Mouse (Mus musculus) T-helper 2 cell (primary cell): Measurements from ENCODE around the gene Rdh12.
"Not testable (repeated sequence)": the region's sequence is repeated elsewhere in the genome, so short reads cannot be mapped to it uniquely, and the experiment has no call there.

Experiments used
- in situ Hi-C: fragments of 300-600 bp; cut with MboI, MseI; formaldehyde crosslinking; loops from one replicate; pipeline ENCODE4 v1.15.1; 2025; ENCODE audit warnings: high pct_unique_total_duplicates

The Rdh12 gene

DNA sequence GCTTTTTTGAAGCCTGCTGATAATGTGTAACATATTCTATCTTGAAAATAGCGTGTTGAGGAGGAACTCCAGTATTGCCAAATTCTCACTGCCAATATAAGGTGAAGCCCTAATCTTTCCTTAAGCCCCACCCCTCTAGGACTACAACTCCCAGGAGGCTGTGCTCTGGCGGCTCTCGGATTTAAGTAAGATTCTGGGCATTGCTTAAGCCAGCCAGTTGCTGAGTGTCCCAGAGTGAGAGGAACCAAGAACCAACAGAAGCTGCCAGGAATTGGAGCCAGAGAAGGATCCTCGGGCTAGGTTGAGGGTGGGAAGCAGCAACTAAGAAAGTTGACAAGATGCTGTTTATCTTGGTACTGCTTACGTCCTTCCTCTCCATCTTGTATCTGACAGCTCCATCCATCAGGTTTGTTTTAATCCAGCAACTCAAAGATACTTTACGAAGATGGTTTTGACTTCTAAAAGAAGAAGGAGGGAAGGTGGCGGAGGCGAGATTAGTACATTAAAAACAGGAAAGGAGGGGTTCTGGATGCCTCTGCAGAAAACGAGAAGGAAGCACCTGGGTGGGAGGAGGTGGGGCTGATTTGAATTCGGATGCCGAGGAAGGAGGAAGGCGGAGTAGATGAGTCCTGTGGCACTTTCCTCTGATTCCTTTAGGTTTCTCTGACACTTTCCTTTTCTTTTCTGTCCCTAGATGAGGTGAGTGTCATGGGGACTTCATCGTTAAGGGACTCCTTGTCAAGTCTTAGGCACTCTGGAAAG lies at the start of gene Rdh12:
Gene Rdh12 (plus strand): TSS at position 212 of the 762 bp plus-strand sequence.
- in situ Hi-C loops, result no loop called here

DNA sequence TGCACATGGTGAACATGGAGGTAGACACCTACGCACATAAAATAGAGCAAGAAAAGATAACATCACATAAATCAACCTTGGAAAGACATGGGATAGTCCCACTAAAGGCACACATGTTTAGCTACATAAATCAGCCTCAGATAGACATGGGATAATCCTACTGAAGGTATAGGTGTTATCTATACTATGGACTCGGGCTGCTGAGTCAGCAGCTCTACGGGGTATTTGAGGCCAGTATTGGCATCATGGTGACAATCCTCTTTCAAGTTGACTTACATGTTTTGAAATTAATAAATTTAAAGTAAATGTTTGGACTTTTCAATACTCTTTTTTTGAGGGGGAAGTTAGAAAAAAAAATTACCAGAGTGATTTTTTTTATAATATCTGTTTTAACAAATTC lies 45.8 kb upstream of the Rdh12 start:
- in situ Hi-C loops, result no loop called here

DNA sequence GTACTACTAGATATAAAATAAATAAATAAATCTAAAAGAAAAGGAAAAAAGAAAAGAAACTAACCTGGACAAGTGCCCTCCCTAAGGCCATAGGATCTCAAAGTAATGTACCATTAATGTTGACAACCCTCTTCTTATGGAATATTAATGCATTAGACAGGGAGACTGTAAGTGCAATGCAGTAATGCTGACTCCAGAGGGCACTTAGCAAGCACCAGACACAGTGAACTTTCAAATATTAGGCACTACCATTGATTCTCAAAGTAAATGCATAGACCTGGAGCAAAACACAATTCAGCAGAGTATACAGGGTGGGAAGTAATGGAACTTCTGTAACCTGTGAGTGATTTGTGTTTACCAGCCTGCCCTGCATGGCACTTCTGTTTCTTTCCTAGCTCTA lies 39.5 kb upstream of the Rdh12 start:
- in situ Hi-C loops, result no loop called here

DNA sequence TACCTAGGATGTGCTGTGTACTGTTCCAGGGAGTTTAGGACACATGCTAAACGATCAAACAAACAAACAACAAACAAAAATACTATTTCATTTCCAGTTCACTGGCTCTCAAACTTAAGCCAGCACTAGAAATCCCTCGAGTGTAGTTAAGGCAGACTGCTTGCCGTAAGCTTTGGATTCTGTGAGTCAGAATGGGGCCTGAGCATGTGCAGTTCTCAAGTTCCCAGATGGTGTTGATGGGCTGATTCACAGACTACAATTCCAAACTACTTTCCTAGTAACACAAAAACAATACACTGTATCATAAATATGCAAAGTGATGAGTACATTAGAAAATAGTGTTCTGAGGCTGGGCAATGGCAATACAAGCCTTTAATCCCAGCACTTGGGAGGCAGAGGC lies 38.3 kb upstream of the Rdh12 start:
- in situ Hi-C loops, result loop anchor here (5.0 kb wide), 1 partner anchor 308 kb away; the partner anchor contains the start of genes Atp6v1d and Eif2s1

GRCm38 (mm10) chr12:79171269-79171995 lies 37.3 kb upstream of the Rdh12 start:
- in situ Hi-C loops, result loop anchor here (5.0 kb wide), 1 partner anchor 309 kb away; the partner anchor contains the start of genes Atp6v1d and Eif2s1

DNA sequence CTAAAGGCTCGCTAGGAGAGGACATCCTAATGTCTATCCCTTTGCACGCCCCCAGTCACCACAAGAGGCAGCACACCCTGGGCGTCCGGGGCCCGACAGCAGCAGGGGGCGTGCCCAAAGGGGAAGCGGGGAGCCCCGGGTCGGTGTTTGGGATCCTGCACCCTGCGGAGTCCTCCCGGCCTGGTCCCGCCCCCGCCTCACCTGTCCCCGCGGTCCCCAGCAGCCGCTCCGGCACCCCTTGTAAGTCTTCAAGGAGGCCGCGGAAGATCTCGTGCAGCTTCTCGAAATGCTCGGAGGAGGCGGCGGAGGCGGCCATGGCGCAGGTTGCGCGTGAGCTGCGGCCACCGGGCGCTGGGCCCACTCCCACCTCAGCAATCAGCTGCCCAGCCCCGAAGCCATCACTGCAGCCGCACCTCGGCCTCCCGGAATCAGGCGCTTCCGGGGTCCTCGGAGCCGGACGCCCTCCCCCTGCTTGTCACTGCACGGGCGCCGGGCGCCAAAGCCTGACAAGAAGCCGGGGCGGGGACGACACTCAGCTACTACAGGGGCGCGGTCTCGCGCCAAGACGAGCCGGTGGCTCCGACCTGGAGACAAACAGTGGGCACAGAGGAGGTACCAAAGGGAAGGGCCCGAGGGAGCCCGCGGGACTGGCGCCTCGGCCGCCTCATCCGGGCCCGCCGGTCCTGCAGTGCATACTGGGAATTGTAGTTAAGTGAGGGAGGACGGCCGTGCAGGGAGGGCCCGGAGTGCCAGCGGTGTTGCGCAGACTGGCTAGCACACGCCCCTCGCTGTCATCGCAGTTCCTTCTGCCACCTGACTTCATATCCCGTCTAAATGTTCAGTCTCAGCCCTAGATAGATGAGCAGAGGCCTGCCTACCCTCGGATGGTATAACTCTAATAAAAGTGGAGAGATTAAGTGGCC lies 36.4 kb upstream of the Rdh12 start, which contains the start of gene Vti1b:
Gene Vti1b (minus strand): TSS at position 649 of the 923 bp plus-strand sequence.
- in situ Hi-C loops, result loop anchor here (5.0 kb wide), 1 partner anchor 310 kb away; the partner anchor contains the start of genes Atp6v1d and Eif2s1

DNA sequence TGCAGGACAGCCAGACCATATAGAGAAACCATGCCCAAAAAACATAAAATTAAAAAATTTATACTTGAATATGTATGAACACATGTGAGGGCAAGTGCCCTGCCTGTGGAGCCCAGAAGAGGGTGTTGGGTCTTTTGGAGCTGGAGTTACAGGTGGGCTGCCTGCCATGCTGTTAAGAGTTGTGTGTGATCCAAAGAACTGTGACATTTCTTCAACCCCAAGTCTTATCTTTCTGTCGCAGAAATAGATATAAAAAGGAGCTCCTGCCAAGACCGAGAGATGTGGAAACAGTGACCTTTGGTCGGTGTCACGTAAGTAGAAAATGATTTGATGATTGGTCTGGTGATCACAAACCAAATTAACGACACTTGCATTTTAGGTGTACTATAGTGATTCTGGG lies 35.0 kb upstream of the Rdh12 start:
- in situ Hi-C loops, result loop anchor here (5.0 kb wide), 1 partner anchor 311 kb away; the partner anchor contains the start of genes Atp6v1d and Eif2s1

GRCm38 (mm10) chr12:79175998-79176397 lies 32.7 kb upstream of the Rdh12 start:
- in situ Hi-C loops, result no loop called here

- in situ Hi-C loops, result not testable (repeated sequence)
Measured at GRCm38 (mm10) chr12:79185160-79185559, 23.6 kb upstream of the Rdh12 start.

DNA sequence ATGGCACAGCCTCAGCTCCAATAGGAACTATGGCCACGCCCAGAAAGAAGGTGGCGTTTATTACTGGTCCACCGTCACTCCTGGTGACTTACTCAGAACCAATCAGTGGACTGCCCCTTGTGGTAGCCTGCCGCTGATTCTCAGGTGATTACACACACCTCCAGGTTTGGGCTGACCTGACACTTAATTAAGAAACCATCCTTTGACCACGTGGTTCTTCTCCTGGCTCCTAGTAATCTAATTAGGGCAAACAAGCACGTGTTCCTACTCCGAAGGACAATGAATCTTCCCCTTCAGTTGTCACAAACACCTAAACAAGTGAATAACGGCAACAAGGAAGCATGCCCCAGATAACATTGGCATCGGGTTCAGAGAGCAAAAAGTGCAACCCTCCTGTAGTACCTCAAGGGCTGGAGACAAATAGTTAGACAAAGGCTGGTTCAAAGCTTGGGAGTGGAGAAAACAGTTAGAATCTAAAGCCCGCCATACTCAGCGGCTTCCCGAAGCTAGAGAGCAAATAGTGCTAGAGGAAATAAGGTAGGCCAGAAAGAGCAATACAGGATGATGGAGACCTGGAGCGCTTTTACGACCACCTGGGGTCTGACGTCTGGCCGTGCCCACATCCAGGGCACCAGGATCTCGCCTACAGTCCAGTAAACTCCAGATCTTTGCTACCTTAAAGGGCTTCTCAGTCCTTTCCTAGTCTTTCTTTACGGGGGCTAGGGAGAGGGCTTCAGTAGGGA lies 17.6 kb upstream of the Rdh12 start:
- in situ Hi-C loops, result loop anchor here (5.0 kb wide), 1 partner anchor 106 kb away; the partner anchor contains the start of genes Rad51b and Zfyve26

DNA sequence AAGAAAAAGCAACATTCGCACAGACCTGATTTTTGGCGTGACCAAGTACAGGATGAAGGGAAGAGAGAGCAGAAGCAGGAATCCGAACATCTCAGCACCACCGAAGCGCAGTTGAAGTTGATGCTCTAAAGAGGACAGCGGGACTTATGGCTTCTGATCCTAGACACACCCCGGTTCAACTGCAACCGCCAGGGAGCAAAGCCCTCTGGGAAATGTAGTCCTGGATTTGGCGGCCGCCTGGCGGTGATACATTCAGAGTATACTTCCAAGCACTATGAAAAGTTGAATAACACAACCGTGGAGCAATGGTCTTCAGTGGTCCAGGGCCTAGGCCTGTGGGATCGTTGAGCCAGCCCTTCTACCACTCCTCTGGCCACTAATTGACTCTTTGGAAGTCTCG lies 17.0 kb upstream of the Rdh12 start:
- in situ Hi-C loops, result loop anchor here (5.0 kb wide), 1 partner anchor 106 kb away; the partner anchor contains the start of genes Rad51b and Zfyve26

DNA sequence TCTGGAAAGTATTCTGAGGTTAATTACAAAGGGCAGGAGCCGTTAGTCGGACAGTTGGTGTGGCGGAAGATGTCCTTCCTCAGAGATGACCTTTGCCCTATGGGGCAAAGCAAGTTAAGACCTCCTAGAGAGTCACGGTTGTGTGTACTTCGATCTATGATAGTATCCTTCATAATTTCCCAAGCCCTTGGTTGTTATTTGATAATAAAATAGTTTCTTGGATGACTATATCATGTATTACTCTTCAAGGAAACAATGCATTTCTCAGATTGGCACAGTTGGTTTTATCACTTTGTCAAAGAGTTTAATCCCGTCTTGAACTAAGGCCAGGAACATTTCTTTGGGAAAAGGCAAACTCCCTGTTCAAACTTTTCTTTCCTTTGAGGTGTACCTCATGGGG lies 16.5 kb upstream of the Rdh12 start, which contains the start of gene Rdh11:
Gene Rdh11 (minus strand): TSS at position 101 of the 400 bp plus-strand sequence.
- in situ Hi-C loops, result loop anchor here (5.0 kb wide), 1 partner anchor 105 kb away; the partner anchor contains the start of genes Rad51b and Zfyve26

- in situ Hi-C loops, result loop anchor here (5.0 kb wide), 1 partner anchor 104 kb away; the partner anchor contains the start of genes Rad51b and Zfyve26
Measured at GRCm38 (mm10) chr12:79193441-79193840, 15.3 kb upstream of the Rdh12 start.

DNA sequence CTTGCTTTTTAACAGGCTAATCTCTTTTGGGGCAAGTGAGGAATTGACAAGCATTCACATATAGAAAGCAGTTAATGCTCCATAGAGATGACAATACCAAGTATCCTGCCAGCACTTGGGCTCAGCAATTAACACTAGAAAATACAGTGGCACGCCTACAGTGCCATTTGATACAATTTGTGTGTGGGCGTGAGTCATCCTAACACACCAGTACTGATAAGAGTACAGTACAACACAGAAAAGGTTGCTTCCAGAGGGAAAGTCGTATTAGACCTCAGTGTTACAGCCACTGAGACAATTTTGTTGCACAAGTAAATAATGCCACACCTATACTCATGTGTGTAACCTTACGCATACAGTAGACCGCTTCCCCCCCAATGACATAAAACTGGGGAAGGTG lies 11.6 kb upstream of the Rdh12 start:
- in situ Hi-C loops, result no loop called here

GRCm38 (mm10) chr12:79201882-79202281 lies 6.8 kb upstream of the Rdh12 start:
- in situ Hi-C loops, result no loop called here

DNA sequence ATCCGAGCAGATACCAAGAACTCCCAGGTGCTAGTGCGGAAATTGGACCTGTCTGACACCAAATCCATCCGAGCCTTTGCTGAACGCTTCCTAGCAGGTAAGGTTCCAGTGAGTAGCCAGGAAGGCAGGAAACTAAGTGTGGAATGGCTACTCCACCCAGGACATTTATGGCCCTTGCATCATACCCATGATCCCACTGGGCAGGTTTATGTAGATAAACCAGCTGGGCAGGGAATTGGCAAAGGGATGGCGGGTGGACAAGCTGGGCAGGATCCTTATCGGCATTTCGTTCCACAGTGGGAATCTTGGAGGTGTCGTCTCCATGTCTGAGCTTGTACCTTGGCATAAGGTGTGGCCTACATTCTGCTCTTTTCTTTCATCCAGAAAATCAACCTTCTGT lies 2.7 kb downstream of the Rdh12 start:
- in situ Hi-C loops, result no loop called here

DNA sequence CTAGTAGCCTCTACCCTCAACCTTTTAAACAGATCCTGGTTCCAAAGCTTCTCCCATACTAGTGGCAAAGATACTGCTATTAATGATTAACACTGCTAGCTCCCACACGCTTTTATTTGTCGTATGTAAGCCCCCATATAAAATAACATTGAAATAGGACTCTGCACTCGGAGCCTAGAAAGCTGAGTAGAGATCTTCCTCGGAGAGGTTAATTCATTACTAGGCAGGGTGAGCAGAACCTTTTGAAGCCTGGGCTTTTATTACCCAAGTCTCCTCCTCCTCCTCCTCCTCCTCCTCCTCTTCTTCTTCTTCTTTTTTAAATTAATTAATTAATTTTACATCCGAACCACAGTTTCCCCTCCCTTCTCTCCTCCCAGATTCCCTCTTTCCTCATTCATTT lies 8.8 kb downstream of the Rdh12 start:
- in situ Hi-C loops, result no loop called here

DNA sequence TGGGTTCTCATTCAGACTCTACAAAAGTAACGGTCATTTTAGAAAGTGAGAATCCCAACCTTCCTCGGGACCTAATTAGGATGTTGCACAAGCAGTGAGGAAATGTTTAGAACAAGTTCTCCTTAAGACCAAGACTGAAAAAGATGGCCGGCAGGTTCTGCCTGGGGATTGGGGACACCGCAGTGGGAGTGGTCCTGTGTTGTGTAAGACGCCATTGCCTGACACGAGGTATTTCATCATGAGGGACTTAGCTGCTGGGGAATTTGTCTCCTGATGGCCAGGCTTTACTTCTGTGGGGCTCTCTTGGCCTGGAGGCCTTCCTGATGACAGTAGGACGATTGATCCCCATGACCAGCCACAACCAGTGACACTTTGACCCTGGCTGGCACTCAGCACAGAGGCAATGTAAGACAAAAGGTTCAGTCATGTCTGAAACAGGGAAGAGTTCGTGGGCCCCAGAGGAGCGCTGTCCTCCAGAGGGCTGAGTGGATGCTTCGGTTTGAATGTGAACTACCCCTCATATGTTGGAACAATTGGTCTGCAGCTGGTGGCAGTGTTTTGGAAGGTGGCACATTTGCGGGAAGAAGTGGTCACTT lies 26.9 kb downstream of the Rdh12 start:
- in situ Hi-C loops, result no loop called here

GRCm38 (mm10) chr12:79241985-79242384 lies 33.3 kb downstream of the Rdh12 start:
- in situ Hi-C loops, result no loop called here

DNA sequence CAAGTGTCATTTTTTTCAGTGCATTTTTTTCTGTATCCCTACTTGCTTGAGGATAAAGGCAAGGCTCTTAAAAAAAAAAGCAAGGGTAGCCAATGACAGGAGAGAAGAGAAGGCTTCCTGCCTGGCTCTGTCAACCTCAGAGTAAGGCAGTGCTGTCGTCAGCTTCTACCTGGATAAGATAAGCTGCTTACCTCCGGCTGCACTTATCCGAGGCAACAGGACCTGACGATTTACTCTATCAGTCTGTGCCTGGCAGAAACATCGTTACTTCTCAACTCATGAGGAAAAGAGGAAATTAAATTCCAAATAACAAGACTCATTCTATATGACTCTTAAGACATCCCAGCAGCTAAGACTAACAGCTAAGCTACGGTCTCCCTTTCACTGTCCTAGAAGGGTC lies 34.2 kb downstream of the Rdh12 start:
- in situ Hi-C loops, result no loop called here
